Comparison of ENCODE assay signal across 27 mouse cellular contexts in genomic region chr6:148256109-148256508, GRCm38 (mm10). TPM values are rescaled to one million over a fixed set of nuclear protein-coding genes. Genes with fewer than 3 reads are reported as not detected.
A peak's percentile ranks its signal among the peaks of the same experiment; 100 is the strongest.
DNase-seq lines count a peak whose midpoint lies in the region; ATAC-seq and TF ChIP-seq lines count a peak whose summit lies in the region.
"Had no signal": no experiment of that assay in that cellular context is flagged by ENCODE, and none has a peak within 500 bp of the region (broad histone marks: within the 10 kb centered on the region; RNA-seq: fewer than 3 reads in every experiment).

No protein-coding gene starts in this region.

- WGBS in hindbrain, postnatal 0 days: 88% methylated on average over 3 of the region's 3 CpGs

- H3K27ac ChIP-seq in hindbrain, postnatal 0 days: no peak overlapping the region
- H3K27ac ChIP-seq: forebrain, embryonic 13.5 days; gastrocnemius, adult 2 months; heart, embryonic 13.5 days; hindbrain, embryonic 15.5 days had no signal

- H3K4me3 ChIP-seq in hindbrain, postnatal 0 days (ENCODE audit: low read length): no peak overlapping the region
- H3K4me3 ChIP-seq: forebrain, embryonic 10.5 days; forebrain, embryonic 13.5 days; gastrocnemius, adult 2 months; heart, embryonic 13.5 days; hindbrain, embryonic 15.5 days; intestine, embryonic 15.5 days had no signal

- TF ChIP-seq CTCF in hindbrain, postnatal 0 days (IDR thresholded peaks at IDR 0.05; ENCODE audit: low read depth): no peak

- DNase-seq in frontal cortex, adult 2 months (ENCODE audit: extremely low spot score in 1 of 2, low spot score in 1 of 2): peak; percentile 41 to 48
- no peak for DNase-seq in frontal cortex, postnatal 10 days (ENCODE audit: low spot score in 2 of 2)
- peak; percentile 23 for DNase-seq in left cerebral cortex, adult 11 months (ENCODE audit: low spot score)
- no peak for DNase-seq in left cerebral cortex, postnatal 36 days (ENCODE audit: low spot score in 2 of 2)
- DNase-seq in hindbrain, postnatal 0 days (ENCODE audit: low spot score): no peak
- DNase-seq: adrenal gland, postnatal 14 days; B cell, adult 2 months; cerebellum, adult 11-12 months; cerebellum, adult 8-10 months; cerebellum, postnatal 10 days; cerebellum, postnatal 36 days; gastrocnemius, adult 2 months; gastrocnemius, postnatal 14 days; heart, adult 11 months; heart, postnatal 14 days; heart, postnatal 4 days; kidney, adult 11 months had no signal

- no peaks in the 10 kb centered on the region for H3K4me1 ChIP-seq in hindbrain, postnatal 0 days (ENCODE audit: insufficient read depth, low read length)

- intact Hi-C loops in left cerebral cortex, postnatal 36 days (cut with DNase I): loop anchor here (10.0 kb wide), 1 partner anchor 429 kb away; no protein-coding TSS in a partner anchor

- no peak overlapping the region for H3K4me2 ChIP-seq in hindbrain, postnatal 0 days (ENCODE audit: low read depth, low read length)
- H3K4me2 ChIP-seq: forebrain, embryonic 13.5 days; heart, embryonic 13.5 days; hindbrain, embryonic 15.5 days; intestine, embryonic 15.5 days had no signal

- H3K9ac ChIP-seq in hindbrain, postnatal 0 days (replicated peaks; ENCODE audit: low read length): no peak overlapping the region
- H3K9ac ChIP-seq: forebrain, embryonic 13.5 days; heart, embryonic 13.5 days; hindbrain, embryonic 15.5 days; intestine, embryonic 15.5 days had no signal

- H3K36me3 ChIP-seq in hindbrain, postnatal 0 days (ENCODE audit: insufficient read depth, low read length): no peaks in the 10 kb centered on the region
- H3K36me3 ChIP-seq: forebrain, embryonic 10.5 days; G1E; heart, embryonic 13.5 days; hindbrain, embryonic 15.5 days; intestine, embryonic 15.5 days had no signal

- H3K9me3 ChIP-seq in hindbrain, postnatal 0 days (ENCODE audit: low read length): no peaks in the 10 kb centered on the region
- H3K9me3 ChIP-seq: forebrain, embryonic 10.5 days; forebrain, embryonic 13.5 days; G1E; heart, embryonic 13.5 days; hindbrain, embryonic 15.5 days; intestine, embryonic 15.5 days had no signal

- no peaks in the 10 kb centered on the region for H3K27me3 ChIP-seq in hindbrain, postnatal 0 days (ENCODE audit: insufficient read depth, low read length)
- H3K27me3 ChIP-seq: CH12.LX; forebrain, embryonic 13.5 days; heart, embryonic 13.5 days; hindbrain, embryonic 15.5 days; intestine, embryonic 15.5 days had no signal

- peak; percentile 37 for ATAC-seq in common myeloid progenitor, adult 5-6 weeks (replicated peaks; ENCODE audit: low read depth, poor library complexity, severe bottlenecking)
- ATAC-seq in hindbrain, postnatal 0 days: no peak
- ATAC-seq: forebrain, embryonic 13.5 days; forebrain, embryonic 16.5 days; Patski had no signal

RNA-seq across cellular contexts. Expression of gene Ergic2, which starts 43.9 kb away (rescaled TPM):
- polyA plus RNA-seq in frontal cortex, adult 2 months (2012; rRNA removed): 54.4 and 61.4 TPM in 2 replicates
- total RNA-seq in left cerebral cortex, postnatal 36 days (2021): 10 to 100 TPM; 68.3 to 75.3 TPM
- 122 and 125 TPM in 2 replicates for total RNA-seq in common myeloid progenitor, adult 5-6 weeks (2017)
- 63.1 and 112 TPM in 2 replicates for total RNA-seq in hindbrain, postnatal 0 days (2014; rRNA removed)
- polyA plus RNA-seq in hindbrain, postnatal 0 days (2015; fragmentation: Nextera tagmentation; extraction: Ambion mirVana): 204 and 211 TPM in 2 replicates

Comparison
In these comparisons a context has a peak if more than half of its experiments do, and no peak if none do; other contexts are left out.
1. DNase-seq: peak in frontal cortex, adult 2 months (2 of 2) and left cerebral cortex, adult 11 months (single experiment); none in frontal cortex, postnatal 10 days (0 of 2), left cerebral cortex, postnatal 36 days (0 of 2) and hindbrain, postnatal 0 days (single experiment).